Mouse (Mus musculus) bone marrow, adult 2 months (tissue): ENCODE results near the gene Nutf2-ps1. TPM values are rescaled to one million over a fixed set of nuclear protein-coding genes. Genes with fewer than 3 reads are reported as not detected.

Experiments
- H3K27ac ChIP-seq: fragments of 200-500 bp; 2 replicates; pipeline ENCODE4 v1.5.1; 2012; ENCODE audit warnings: low read depth, mild to moderate bottlenecking, control low read depth, inconsistent platforms, low read length; ENCODE audit not compliant: control insufficient read depth, poor library complexity, insufficient read depth
- H3K4me1 ChIP-seq: fragments of 200-500 bp; 2 replicates; pipeline ENCODE4 v1.6.1; 2011; ENCODE audit warnings: low read length; ENCODE audit not compliant: control insufficient read depth, insufficient read depth
- H3K4me3 ChIP-seq: fragments of 200-500 bp; replicated peaks from 2 replicates; pipeline ENCODE3; 2011; ENCODE audit warnings: mild to moderate bottlenecking, low read depth, low read length, control low read depth; ENCODE audit not compliant: control insufficient read depth
- CTCF ChIP-seq: fragments of 200-500 bp; IDR thresholded peaks from 2 replicates; pipeline ENCODE4 v1.5.1; 2011; ENCODE audit warnings: low read length, control low read depth; ENCODE audit not compliant: control insufficient read depth, insufficient read depth
- POLR2A ChIP-seq: fragments of 200-500 bp; IDR thresholded peaks from 2 replicates; pipeline ENCODE4 v1.6.1; 2011; ENCODE audit warnings: low read depth, mild to moderate bottlenecking, control low read depth, low read length, borderline replicate concordance; ENCODE audit not compliant: control insufficient read depth
- WGBS: fragments of 180-500 bp; shearing (Covaris S2); methylation state at CpG from one replicate; pipeline ENCODE4 v1.1.7; 2018; 5-methylcytosine and 5-hydroxymethylcytosine counted together
- polyA plus RNA-seq: library from polyadenylated mRNA; stranded (reverse); fragments of >200 nt; gene quantifications from 2 replicates; pipeline ENCODE4 v1.2.4, GENCODE M21; 2011; ENCODE audit warnings: low replicate concordance; ENCODE audit not compliant: missing spikeins, insufficient read depth, insufficient read length

Nutf2-ps1 gene
- polyA plus RNA-seq, 1 experiment = 23.5 TPM

- WGBS = 12% methylated on average over 8 of the region's 8 CpGs
- no peak overlapping the region for H3K27ac ChIP-seq
- TF ChIP-seq POLR2A = no peak
- TF ChIP-seq CTCF = peak; percentile 35; the same call in 1 of the 2 replicates
- no peak overlapping the region for H3K4me3 ChIP-seq
- H3K4me1 ChIP-seq = no peaks in the 10 kb centered on the region
These were observed 10.1 kb downstream of the Nutf2-ps1 start for GRCm38 (mm10) chr19:53578597-53579252.

- no peak overlapping the region for H3K4me3 ChIP-seq
- H3K27ac ChIP-seq = no peak overlapping the region
- WGBS = 81% methylated on average over 11 of the region's 11 CpGs
- H3K4me1 ChIP-seq = no peaks in the 10 kb centered on the region
- TF ChIP-seq POLR2A = no peak
- no peak for TF ChIP-seq CTCF
These were observed 11.7 kb downstream of the Nutf2-ps1 start for GRCm38 (mm10) chr19:53577025-53577800.

GRCm38 (mm10) chr19:53576061-53576460 is 12.8 kb downstream of the Nutf2-ps1 start:
- H3K27ac ChIP-seq = no peak overlapping the region
- peaks cover 1% of the 10 kb centered on the region; the same call in 1 of the 2 replicates for H3K4me1 ChIP-seq
- 75% methylated on average over 7 of the region's 7 CpGs for WGBS
- TF ChIP-seq CTCF (no peak), POLR2A (no peak)
- no peak overlapping the region for H3K4me3 ChIP-seq

GRCm38 (mm10) chr19:53575296-53576010 is 13.4 kb downstream of the Nutf2-ps1 start:
- Histone ChIP-seq H3K27ac (no peak overlapping the region), H3K4me1 (peaks cover 1% of the 10 kb centered on the region; the same call in 1 of the 2 replicates), H3K4me3 (no peak overlapping the region)
- no peak for TF ChIP-seq CTCF
- no peak for TF ChIP-seq POLR2A
- WGBS = 78% methylated on average over 4 of the region's 4 CpGs

- Histone ChIP-seq H3K27ac (no peak overlapping the region), H3K4me3 (no peak overlapping the region), H3K4me1 (peaks cover 1% of the 10 kb centered on the region; the same call in 1 of the 2 replicates)
- no peak for TF ChIP-seq POLR2A
- 86% methylated on average over 7 of the region's 7 CpGs for WGBS
These were observed 14.3 kb downstream of the Nutf2-ps1 start for GRCm38 (mm10) chr19:53574546-53574945.

- Histone ChIP-seq H3K27ac (no peak overlapping the region), H3K4me1 (peaks cover 1% of the 10 kb centered on the region; the same call in 1 of the 2 replicates), H3K4me3 (no peak overlapping the region)
- no peak for TF ChIP-seq POLR2A
- no peak for TF ChIP-seq CTCF
- WGBS = 89% methylated on average over 8 of the region's 8 CpGs
These were observed 14.7 kb downstream of the Nutf2-ps1 start for GRCm38 (mm10) chr19:53574131-53574530.

- Histone ChIP-seq H3K27ac (no peak overlapping the region), H3K4me1 (peaks cover 1% of the 10 kb centered on the region; the same call in 1 of the 2 replicates), H3K4me3 (no peak overlapping the region)
- TF ChIP-seq POLR2A (no peak), CTCF (no peak)
- WGBS = 82% methylated on average over 3 of the region's 3 CpGs
These were observed 15.7 kb downstream of the Nutf2-ps1 start for GRCm38 (mm10) chr19:53573151-53573550.

GRCm38 (mm10) chr19:53572607-53573006 is 16.3 kb downstream of the Nutf2-ps1 start:
- Histone ChIP-seq H3K4me3 (no peak overlapping the region), H3K4me1 (peaks cover 1% of the 10 kb centered on the region; the same call in 1 of the 2 replicates), H3K27ac (no peak overlapping the region)
- TF ChIP-seq POLR2A = no peak
- TF ChIP-seq CTCF = no peak
- WGBS = 86% methylated on average over 12 of the region's 12 CpGs
